Mouse (Mus musculus): ENCODE data around the gene Hoxa1.
A peak's percentile ranks its signal among the peaks of the same experiment; 100 is the strongest.

The Hoxa1 gene

DNA sequence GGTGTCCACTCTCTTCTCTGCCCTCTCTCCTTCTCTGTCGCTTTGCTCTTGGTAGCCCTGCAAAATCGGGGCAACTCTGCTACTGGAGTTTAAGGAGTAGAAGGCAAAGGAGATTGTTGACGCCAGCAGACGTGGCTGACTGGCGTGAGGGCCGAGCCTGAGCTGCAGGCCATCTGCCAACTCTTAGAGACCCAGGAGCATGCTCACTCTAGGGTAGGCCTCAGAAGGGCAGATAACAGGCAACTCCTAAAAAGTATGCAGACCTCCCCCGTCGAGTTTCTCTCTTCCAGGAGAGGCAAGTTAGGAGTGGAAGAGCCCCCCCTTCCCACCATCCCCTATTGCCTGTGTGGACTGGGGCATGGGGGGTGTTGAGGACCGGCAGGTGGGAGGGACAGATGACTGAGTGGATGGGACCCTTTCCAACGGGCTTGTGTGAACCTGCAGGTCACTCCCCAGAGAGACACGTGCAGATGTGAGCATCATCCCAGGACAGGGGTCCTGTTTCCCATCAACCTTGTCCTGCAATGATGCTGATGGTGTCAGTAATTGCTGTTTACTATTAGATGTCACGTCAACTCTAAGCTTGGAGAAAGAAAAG is 1.1 kb upstream of the Hoxa1 start:
- peak; percentile 91 for DNase-seq (ENCODE audit: low spot score)

DNA sequence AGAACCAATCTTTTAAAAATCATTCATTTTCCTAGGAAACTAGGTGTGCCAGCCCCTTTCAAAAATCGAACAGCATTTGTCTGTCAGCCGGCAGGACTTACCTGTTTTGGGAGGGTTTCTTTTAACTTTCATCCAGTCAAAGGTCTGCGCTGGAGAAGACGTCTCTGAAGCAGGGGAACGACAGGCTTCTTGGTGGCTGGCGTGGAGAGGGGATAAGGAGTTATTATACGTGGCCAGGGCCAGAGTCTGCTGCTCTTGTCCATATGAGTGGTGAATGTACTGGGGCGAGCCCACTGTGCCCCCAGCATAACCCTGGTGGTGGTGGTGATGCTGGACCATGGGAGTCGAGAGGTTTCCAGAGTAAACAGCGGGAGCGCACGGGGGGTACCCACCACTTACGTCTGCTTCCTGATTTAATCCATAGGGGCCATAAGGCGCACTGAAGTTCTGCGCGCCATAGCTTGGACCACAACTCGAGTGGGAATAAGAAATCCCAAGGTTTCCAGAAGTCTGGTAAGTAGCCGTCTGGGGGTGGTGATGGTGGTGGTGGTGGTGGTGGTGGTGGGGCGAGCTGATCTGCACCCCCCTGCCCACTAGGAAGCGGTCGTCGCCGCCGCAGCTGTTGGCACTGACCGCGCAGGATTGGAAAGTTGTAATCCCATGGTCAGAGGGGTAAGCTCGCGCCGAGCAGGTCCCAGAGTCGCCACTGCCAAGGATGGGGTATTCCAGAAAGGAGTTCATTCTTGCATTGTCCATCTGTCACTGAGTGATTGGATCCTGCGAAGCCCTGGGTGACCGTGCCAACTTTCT is 446 bp downstream of the Hoxa1 start:
- DNase-seq (ENCODE audit: low spot score) = no peak

DNA sequence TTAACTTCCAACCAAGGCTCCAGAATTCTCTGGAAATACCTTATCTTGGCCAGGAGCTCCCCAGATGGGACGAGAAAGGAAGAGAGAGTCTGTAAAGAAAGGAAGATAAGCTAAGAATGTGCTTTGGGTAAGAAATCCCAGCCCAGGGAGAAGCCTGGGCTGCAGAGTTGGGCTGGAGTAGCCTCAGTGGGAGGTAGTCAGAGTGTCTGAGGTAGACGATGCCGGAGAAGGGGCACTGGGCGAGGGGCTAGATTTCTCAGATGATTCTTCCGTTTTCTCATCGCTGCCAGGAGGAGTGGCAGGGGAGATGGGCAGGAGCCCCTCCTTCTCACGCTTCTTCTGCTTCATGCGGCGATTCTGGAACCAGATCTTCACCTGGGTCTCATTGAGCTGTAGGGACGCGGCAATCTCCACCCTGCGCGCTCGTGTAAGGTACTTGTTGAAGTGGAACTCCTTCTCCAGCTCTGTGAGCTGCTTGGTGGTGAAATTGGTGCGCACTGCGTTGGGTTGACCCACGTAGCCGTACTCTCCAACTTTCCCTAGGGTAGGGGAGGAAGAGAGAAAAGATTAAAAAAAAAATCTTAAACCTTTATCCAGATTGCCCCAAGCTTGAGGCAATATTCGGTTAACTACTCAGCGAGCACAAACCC is 1.4 kb downstream of the Hoxa1 start:
- no peak for DNase-seq (ENCODE audit: low spot score)

DNA sequence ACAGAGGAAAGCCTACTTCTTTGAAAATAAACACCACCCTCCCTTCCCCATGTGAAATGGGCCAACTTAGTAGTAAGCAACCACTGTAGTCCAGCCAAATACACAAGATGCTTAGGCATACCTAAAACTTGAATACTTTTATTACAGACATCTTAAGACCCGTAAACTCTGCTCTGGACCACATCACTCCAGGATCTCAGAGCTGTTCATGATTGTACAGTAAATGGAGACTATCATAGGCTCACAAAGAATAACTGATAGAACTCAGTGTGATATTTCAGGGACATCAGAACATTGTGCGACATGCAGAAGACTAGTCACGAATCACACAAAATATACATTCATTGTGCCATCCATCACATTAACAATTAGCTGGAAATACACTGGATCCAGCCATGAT is 2.6 kb downstream of the Hoxa1 start:
- no peak for DNase-seq (ENCODE audit: low spot score)

DNA sequence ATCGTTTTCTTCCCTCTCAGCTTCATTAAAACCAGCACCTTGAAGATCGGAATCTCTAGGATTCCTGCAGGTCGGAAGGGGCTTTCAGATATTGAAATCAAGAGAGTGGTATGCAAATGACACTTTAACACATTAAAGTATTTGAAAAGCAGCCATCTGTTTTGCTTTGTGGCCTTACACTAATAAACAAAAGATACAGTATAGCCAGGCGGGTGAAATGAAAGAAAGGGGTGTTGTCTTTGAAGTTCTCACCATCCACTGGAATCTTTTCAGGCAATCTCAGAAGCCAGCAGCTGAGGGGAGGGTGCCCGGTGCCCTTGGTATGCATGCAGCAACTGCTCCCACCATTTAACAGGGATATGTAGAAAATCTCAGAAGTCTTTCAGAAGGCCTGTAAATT is 4.1 kb downstream of the Hoxa1 start:
- no peak for DNase-seq (ENCODE audit: low spot score)

DNA sequence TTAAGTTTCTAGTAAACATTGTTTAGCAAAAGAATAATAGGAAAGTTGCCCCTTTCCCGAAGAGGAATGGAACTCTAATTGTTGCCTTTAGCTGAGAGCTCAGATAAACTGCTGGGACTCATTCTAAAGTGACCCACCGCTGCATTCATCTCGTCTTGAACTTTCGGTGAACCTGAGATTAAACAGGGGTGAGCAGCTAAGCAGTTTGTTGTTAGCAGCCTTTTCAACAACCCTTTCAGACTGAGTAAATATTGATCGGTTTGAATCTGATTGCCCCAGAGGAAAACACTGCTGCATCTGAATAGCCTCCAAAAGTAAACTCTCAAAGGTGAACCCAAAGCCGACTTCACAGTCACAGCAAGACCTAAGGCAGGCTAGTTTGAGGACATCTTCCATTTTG is 4.8 kb downstream of the Hoxa1 start:
- no peak for DNase-seq (ENCODE audit: low spot score)

DNA sequence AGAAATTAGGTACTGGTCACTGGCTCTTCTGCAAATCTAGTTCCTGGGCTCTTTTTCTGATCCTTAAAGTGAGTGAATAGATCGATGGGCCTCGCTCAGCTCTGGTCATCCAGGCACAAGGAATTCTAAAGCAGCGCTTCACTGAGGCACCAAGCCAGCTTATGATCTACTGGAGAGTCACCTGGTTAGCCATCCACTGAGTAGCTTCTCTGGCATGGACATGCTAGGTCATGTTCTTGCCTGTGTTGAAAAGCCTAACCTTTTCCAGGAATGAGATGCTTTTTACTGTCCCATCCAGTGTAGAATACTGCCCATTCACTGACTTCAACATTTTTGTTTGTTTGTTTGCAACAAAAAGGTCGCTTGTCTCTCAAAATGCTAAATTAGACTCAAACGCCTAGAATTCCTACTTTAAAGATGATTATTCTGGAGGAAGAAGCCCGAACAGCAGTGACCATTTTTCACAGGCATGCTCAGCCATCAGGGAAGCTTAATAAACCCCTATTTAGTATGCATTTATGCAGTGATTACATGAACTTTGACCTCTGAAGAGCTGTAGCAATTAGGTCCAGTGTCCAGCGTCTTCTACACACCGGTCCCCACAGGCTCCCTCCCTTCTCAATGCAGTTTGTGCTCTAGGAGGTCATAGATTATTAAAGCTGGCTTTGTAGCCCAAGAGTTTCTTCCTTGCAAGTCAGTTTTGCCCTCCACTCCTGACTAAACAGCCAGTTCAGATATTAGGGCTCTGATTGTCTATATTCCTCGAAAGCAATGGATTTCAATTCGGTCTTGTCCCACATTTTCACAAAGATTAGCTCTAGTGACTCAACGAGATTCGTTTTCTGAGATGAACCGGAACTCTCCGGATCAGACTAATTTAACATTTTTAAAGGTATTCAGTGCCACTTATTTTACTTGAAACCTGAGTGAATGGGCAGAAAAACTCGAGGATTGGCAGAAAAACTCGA is 5.6 kb downstream of the Hoxa1 start:
- DNase-seq (ENCODE audit: low spot score) = no peak

DNA sequence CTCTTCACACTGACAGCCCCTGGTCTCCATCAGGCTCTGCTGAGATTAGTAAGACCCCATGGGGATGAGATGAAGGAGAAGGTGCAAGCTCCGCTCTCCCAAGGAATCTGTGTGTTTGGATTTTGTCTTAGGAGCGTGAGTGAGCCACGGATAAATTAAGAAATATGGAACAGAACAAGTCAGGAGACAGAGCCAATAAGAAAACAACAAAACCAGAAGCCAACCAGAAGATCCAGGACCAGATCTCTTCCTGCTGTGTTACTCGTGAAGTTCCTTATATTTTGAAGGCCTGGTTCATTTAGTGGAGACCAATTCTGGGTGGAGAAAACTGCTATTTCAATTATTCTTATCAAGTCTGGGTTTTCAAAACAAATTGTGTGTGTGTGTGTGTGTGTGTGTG is 6.5 kb downstream of the Hoxa1 start:
- DNase-seq (ENCODE audit: low spot score) = no peak

DNA sequence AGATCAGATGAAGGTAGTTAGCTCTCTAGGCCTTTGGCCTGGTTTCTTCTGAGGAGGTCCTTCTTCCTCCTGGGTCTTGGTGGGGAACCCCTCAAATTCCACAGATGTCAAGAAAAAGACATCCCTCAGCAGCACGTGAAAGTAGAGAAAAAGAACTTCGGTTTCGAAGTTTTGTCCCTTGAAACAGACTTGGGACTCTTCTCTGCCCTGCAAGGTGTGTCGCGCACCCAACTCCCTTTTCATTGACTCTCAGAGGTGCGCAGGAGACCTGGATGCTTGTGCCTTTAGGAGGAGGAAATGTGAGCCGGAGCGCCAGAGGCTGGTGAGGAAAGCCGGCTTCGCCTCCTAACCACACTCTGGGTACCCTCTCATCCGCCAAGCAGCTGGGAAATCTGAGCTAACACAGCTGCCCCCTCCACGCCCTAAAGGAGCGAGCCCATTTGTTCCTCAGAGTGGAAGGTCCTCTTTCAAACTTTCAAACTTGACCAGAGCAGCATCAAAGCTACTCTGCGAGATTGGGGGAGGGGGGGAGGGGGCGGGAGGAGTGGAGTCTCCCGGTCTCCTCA is 7.6 kb downstream of the Hoxa1 start:
- no peak for DNase-seq (ENCODE audit: low spot score)

DNA sequence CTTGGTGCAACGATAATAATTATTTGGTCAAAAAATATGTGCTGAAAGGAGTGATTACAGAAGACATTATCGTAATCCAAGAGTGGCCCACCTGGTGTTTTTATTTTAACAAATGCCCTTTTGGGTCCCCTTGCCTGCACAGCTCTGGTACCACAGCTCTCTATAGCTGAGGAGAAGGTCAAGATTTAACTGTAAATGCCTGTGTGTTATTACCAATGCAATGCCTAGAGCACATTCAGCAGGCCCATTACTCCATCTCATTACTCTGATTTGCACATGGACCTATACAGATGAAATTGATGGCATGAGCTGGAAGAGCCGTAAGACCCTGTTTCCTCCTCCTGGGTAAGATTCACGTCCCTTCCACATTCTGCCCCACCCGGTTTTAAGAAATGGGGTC is 19.0 kb downstream of the Hoxa1 start:
- DNase-seq (ENCODE audit: low spot score) = no peak

DNA sequence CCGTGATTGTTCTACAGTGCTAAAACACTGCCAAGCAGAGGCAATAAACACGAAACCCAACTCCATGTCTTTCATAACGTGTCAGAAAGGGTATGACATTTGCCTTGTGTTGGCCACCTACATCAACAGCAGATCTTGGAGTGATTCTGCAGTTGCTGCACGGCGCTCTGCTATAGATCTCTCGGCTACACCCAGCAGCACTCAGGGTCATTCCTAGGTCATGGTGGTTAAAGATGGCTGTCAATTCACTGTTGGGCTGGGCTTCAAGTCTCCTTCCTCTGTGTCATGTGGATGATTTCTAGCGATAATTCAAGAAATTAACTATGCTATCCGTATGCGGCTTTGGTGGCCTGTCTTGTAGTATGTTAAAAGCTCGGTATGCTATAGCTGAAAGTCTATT is 19.5 kb downstream of the Hoxa1 start:
- DNase-seq (ENCODE audit: low spot score) = no peak

DNA sequence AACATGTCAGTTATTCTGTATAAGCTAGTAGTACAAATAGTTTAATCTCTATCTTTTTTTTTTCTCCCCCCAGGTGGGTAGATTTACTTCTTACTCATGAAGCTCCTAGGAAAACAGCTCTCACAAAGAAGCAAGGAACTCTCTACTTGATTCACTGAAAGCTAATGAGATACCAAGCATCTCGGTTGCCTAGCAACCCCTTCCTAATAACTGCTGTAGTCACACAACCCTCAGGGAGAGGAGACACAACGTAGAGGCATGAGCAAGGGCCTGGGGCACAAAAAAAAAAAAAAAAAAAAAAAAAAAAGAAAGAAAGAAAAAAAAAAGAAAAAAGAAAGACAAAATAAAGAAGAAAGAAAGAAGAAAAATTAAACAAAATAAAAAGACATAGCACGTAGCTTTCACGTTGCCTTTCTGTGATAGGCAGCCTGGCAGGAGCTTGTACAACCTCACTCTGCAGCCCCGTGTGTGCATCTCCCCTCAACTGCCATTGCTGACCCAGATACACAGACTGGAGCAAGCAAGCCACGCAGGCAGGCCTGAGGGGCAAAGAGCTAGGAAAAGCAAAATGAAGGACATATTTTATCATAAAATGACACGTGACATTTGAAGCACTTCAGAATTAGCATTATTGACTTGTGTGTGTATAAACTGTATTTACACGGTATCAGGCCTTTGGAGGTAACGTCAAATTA is 20.1 kb downstream of the Hoxa1 start:
- DNase-seq (ENCODE audit: low spot score) = no peak

DNA sequence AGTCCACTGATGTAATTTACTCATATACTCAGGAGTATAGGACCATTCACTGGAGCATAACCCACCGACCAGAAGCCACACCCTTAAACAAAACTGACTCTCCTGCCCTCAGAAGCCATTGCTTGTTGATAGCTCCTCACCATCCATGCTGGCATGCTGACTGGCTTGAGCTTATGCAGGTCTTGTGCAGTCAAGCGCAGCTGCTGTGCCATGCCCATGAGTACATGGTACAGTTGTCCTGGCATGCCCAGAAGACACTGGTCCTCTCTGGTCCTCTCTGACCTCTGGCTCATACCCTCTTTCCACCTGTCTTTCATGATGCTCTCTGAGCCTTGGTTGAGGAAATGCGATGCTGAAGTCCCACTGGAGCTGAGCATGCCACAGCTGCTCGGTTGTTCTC is 34.4 kb downstream of the Hoxa1 start:
- DNase-seq (ENCODE audit: low spot score) = no peak

DNA sequence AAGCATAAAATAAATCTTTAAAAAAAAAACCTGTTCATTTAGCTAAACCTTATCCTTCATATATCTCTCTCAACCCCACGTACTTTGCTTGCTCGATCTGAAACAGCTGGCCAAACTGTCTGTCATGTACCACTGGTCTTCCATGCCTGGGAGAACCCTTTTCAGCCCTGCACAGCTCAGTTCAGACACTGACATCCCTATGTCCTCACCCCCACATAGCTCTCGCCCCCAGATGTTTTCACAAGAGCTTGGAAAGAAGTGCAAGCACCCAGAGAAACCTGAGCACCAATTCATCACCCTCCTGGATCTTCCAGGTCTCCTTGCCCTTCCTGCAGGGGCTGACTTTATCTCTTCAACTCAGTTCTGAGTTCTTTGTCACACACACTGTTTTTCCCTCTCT is 36.9 kb downstream of the Hoxa1 start:
- DNase-seq (ENCODE audit: low spot score) = no peak

DNA sequence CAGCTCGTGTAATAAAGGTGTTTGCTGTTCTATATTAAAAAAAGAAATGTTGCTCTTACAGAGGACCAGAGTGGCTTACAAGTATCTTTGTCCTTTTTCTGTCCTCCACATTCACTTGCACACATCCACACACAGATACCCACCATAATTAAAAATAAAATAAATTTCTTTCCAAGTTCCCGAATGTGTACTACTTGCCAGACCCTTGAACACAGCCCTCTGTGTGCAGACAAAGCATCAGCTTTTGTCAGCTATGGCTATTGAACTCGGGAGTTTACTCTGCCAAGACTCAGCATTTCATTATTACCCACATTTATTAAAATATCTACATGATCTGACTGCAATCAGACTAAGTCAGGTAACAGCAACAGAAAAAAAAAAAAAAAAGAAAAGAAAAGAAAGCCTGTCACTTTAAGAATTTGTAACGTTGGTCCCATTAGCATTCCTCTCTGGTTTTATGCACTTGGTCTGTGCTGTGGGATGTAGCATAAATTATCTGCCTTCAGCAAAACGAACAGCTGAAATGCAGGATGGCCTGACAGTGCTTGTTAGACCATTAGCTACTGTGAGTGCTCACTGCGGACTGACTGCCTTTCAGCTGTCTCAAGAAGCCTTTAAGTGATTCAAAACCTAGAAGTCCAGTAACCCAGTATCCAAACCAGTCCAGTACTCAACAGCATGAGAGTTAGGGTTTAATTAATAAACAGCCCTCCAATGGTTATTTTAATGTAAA is 39.0 kb downstream of the Hoxa1 start:
- DNase-seq (ENCODE audit: low spot score) = no peak

DNA sequence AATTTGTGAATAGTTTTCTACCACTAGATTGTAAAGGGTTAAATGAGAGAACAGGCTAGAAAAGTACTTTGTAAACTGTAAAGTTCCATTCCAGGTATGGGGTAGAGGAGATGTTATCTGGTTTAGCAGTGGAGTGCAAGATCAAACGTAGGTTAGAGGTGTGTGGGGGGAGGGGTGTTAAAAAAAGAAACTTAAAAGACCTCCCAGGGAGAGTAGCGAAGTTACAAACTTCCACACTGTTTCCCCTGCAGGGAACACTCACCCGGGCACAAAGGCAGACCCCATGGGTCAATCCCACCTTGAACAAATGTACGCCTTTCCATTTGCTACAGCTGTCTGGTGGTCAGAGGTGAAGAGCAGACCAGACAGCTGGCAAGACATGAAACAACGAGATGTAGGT is 42.2 kb downstream of the Hoxa1 start:
- no peak for DNase-seq (ENCODE audit: low spot score)

DNA sequence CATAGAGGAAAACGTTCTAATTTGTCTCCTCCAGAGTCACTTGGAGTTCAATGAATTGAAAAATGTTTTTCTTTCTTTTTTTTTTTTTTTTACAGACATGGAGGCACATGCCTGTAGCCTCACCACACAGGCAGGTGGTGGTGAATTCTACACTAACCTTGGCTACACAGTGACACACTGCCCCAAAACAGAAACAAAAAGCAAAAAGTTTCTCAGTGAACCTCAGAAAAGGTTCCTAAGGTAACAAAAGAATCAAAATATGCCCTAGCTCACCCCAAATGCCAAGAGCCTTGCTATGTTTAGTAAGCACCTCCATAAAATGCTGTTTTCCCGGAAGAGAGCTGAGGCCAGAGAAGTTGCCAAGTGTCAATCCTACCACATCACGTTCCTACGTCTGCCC is 46.3 kb downstream of the Hoxa1 start:
- no peak for DNase-seq (ENCODE audit: low spot score)

DNA sequence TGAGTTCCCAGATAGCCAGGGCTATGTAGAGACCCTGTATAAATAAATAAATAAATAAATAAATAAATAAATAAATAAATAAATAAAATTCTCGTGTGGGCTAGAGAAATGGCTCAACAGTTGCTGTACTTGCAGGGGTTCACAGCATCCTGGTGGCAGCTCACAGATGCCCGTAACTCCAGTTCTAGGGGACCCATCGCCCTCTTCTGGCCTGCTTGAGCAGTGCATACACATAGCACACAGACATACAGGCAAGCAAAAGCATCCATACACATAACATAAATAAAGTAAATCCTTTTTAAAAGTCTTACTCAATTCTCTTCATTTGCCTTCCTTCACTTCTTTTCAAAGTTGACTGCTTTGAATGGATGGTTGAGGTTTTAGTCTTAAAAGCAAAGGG is 50.7 kb downstream of the Hoxa1 start:
- no peak for DNase-seq (ENCODE audit: low spot score)

DNA sequence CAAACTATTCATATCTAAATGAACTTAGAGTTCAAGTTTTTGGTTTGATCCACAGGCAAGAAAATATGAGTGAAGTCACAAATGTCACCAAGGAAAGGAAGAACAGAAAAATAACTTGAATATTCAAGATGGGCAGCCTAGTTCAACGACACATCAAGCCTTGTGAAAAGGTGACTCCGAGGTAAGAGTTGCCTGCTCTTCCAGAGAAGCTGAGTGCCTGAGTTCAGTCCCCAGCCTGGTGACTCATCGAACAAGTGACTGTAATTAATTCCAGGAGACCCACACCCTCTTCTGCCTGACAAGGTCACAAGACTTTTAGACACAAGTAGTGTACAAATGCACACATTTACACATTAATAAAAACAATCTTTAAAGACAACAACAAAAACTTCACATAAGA is 51.4 kb downstream of the Hoxa1 start:
- no peak for DNase-seq (ENCODE audit: low spot score)

DNA sequence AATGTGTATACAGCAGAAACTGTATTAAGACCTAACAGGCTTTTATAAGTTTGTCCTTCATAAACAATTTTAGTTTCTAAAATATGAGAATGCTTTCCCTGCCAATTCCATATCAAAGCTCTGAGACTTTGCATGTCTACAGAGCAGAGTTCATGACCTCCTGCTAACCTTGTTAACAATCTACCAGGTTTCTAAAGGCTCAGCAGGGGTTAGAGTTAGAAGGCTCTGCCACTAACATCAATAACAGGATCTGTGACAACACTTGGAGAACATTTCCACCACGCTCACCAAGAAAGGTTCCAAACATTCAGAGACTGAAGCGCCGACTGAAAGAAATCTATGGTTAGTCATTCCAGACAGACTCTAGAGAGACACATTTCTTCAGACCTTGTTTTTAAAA is 51.9 kb downstream of the Hoxa1 start:
- DNase-seq (ENCODE audit: low spot score) = no peak
